Mouse (Mus musculus): ENCODE measurements around the gene Lmln.

DNA sequence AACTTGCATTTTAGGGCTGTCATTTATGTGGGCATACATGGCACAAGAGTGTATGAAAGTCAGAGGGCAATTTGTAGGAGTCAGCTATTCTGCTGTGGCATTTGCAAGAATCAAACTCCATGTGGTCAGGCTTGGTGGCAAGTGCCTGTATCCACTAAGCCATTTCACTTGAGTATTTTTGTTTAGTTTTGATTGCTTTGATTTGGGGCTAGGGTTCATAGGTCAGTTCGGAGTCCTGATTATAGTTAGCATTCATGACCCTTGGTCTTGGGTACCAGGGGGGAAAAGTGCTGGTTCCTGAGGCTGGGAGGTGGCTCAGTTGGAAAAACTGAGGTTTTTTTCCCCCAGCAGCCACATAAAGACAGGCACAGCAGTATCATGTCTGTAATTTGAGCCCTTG is 2.9 kb upstream of the Lmln start:
- TF ChIP-seq CTCF (conservative IDR thresholded peaks at IDR 0.05; ENCODE audit: low read length) (no peak), POU5F1 (IDR thresholded peaks at IDR 0.05; ENCODE audit: borderline replicate concordance, low read length) (no peak), NANOG (IDR thresholded peaks at IDR 0.05; ENCODE audit: borderline replicate concordance, low read length) (no peak)
